Mouse (Mus musculus) hindbrain, postnatal 0 days (tissue): ENCODE data around the gene Pitpnc1. TPM values are rescaled to one million over a fixed set of nuclear protein-coding genes. Genes with fewer than 3 reads are reported as not detected.

Source experiments
- ATAC-seq: fragments of 200-750 bp; cut with Nextera tagmentation; 2 replicates; pipeline ENCODE4 v1.8.0; 2017; ENCODE audit warnings: mild to moderate bottlenecking, moderate TSS enrichment, moderate library complexity
- DNase-seq: peaks from one replicate; pipeline ENCODE4 v3.0.0-alpha.2; 2015; ENCODE audit warnings: low spot score
- H3K27ac ChIP-seq: fragments of 300-500 bp; sonication (generic); 2 replicates; pipeline ENCODE4 v1.5.1; 2014; ENCODE audit warnings: mild to moderate bottlenecking
- H3K27me3 ChIP-seq: fragments of 300-500 bp; sonication (generic); 2 replicates; pipeline ENCODE4 v1.6.1; 2014; ENCODE audit warnings: low read length, mixed read lengths; ENCODE audit not compliant: insufficient read depth
- H3K36me3 ChIP-seq: fragments of 300-500 bp; sonication (generic); 2 replicates; pipeline ENCODE4 v1.6.1; 2014; ENCODE audit warnings: low read length, mixed read lengths; ENCODE audit not compliant: insufficient read depth
- H3K4me1 ChIP-seq: fragments of 300-500 bp; sonication (generic); 2 replicates; pipeline ENCODE4 v1.6.1; 2014; ENCODE audit warnings: antibody characterized with exemption, low read length, mixed read lengths; ENCODE audit not compliant: insufficient read depth
- H3K4me2 ChIP-seq: fragments of 300-500 bp; sonication (generic); 2 replicates; pipeline ENCODE4 v1.6.1; 2014; ENCODE audit warnings: low read depth, mild to moderate bottlenecking, low read length, moderate library complexity, mixed read lengths
- H3K4me3 ChIP-seq: fragments of 300-500 bp; sonication (generic); 2 replicates; pipeline ENCODE4 v1.5.1; 2014; ENCODE audit warnings: low read length
- H3K9ac ChIP-seq: fragments of 300-500 bp; sonication (generic); replicated peaks from 2 replicates; pipeline ENCODE4 v1.6.1; 2014; ENCODE audit warnings: mild to moderate bottlenecking, low read length, moderate library complexity, mixed read lengths
- H3K9me3 ChIP-seq: fragments of 300-500 bp; sonication (generic); 2 replicates; pipeline ENCODE4 v1.6.1; 2016; ENCODE audit warnings: low read length, mixed read lengths
- CTCF ChIP-seq: IDR thresholded peaks from 2 replicates; pipeline ENCODE4 v1.5.1; 2016; ENCODE audit warnings: antibody characterized with exemption, control low read depth, low read depth
- WGBS: fragments of 180-500 bp; shearing (Covaris S2); extraction: QIAGEN DNeasy Blood & Tissue Kit; methylation state at CpG from one replicate; pipeline ENCODE4 v1.1.7; 2014; 5-methylcytosine and 5-hydroxymethylcytosine counted together
- polyA plus RNA-seq: library from polyadenylated mRNA; unstranded; fragments of >200 nt; fragmentation: Nextera tagmentation; extraction: Ambion mirVana; gene quantifications from 2 replicates; pipeline ENCODE4 v1.2.1, GENCODE M21; 2015
- total RNA-seq: library from RNA; depleted of rRNA; stranded (reverse); fragments of >200 nt; gene quantifications from 2 replicates; pipeline ENCODE4 v1.2.3, GENCODE M21; 2014

The Pitpnc1 gene
- total and polyA plus RNA-seq, 2 experiments from 2014 or later, result 42.2 to 43.6 TPM

DNA sequence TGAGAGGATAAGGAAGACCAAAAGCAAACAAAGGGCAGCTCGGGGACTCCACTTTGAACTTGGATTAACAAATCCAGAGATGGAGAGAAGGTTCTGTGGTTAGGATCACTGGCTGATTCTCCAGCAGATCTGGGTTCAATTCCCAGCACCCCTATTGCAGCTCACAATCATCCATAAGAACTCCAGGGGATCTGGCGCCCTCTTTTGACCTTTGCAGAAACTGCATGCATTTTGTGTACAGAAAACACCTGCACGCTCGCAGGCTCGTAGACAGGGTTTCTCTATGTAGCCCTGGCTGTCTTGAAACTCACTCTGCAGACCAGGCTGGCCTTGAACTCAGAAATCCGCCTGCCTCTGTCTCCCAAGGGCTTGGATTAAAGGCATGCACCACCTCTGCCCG lies 219.0 kb downstream of the Pitpnc1 start:
- Histone ChIP-seq H3K4me2 (no peak overlapping the region), H3K4me1 (no peaks in the 10 kb centered on the region), H3K27ac (no peak overlapping the region), H3K9me3 (no peaks in the 10 kb centered on the region), H3K4me3 (no peak overlapping the region), H3K27me3 (no peaks in the 10 kb centered on the region), H3K36me3 (no peaks in the 10 kb centered on the region), H3K9ac (no peak overlapping the region)
- WGBS, result 87% methylated on average over 7 of the region's 7 CpGs
- no peak for DNase-seq
- peak; percentile 21; the same call in 1 of the 2 replicates for TF ChIP-seq CTCF
- ATAC-seq, result no peak

DNA sequence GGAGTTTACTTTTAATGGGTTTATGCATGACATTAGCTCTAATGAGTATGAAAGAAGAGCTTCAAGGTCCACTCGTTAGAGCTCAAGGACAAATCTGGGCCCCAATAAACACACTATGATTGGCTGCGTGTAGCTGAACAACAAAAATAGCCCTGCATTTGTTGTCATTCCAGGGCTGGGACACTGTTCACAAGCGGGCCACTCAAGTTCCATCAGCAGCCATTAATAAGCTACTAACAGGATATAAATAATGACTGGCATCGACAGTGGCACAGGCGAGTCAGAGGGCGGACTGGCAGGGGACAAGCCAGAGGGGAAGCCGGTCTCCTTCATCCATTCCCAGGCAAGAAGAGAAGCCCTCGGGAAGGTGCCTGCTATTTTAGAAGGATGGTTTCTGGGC lies 219.6 kb downstream of the Pitpnc1 start:
- Histone ChIP-seq H3K9ac (no peak overlapping the region), H3K9me3 (no peaks in the 10 kb centered on the region), H3K27me3 (no peaks in the 10 kb centered on the region), H3K27ac (no peak overlapping the region), H3K4me3 (no peak overlapping the region), H3K36me3 (no peaks in the 10 kb centered on the region), H3K4me1 (no peaks in the 10 kb centered on the region), H3K4me2 (no peak overlapping the region)
- TF ChIP-seq CTCF, result no peak
- 93% methylated on average over 8 of the region's 8 CpGs for WGBS
- ATAC-seq (no peak), DNase-seq (no peak)

DNA sequence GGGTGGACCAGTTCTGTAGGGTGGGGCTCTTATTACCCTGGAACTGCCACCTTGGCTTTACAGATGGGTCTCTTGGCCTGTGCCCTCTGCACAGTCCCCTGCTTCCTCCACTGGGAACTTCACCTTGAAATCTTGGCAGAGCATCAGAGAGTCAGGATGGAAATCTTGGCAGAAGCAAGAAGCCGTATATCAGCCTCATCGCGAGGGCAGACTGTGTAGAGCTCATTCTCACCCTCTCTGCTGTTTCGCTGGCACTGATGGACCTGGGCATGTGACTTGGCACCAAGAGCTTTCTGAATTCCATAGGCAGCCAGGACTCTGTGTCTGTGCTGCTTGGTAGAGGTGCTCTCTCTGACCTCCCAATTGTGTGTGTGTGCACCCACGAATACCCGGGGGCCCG lies 221.7 kb downstream of the Pitpnc1 start:
- peak; percentile 84 for ATAC-seq
- no peaks in the 10 kb centered on the region for H3K4me1 ChIP-seq
- H3K9ac ChIP-seq, result no peak overlapping the region
- H3K4me3 ChIP-seq, result no peak overlapping the region
- 49% methylated on average over 7 of the region's 7 CpGs for WGBS
- H3K27me3 ChIP-seq, result no peaks in the 10 kb centered on the region
- DNase-seq, result peak; percentile 76
- H3K4me2 ChIP-seq, result no peak overlapping the region
- no peaks in the 10 kb centered on the region for H3K36me3 ChIP-seq
- no peak for TF ChIP-seq CTCF
- peak overlapping the region; percentile 48; the same call in 1 of the 2 replicates for H3K27ac ChIP-seq
- no peaks in the 10 kb centered on the region for H3K9me3 ChIP-seq

DNA sequence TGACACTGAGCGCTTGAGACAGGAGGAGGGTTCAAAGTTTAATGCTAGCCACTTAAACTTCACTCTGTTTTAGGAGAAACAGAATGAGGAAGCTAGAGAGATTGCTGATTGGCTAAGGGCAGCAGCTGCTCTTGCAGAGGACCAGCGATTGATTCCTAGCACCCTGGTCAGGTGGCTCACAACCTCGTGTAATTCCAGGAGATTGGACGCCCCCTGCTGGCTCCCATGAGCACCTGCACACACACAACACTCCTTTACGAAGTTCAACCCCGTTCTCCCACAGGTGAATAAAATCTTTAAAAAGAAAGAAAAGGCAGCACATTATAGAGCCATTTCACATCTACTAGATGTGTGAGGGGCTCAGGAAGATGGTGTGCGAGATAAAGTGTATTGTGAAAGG lies 224.8 kb downstream of the Pitpnc1 start:
- H3K4me3 ChIP-seq, result no peak overlapping the region
- no peak for DNase-seq
- H3K27me3 ChIP-seq, result no peaks in the 10 kb centered on the region
- no peaks in the 10 kb centered on the region for H3K9me3 ChIP-seq
- 94% methylated on average over 7 of the region's 7 CpGs for WGBS
- no peak for ATAC-seq
- H3K4me1 ChIP-seq, result no peaks in the 10 kb centered on the region; the same call in 1 of the 2 replicates
- no peak overlapping the region for H3K9ac ChIP-seq
- TF ChIP-seq CTCF, result no peak
- no peak overlapping the region for H3K27ac ChIP-seq
- H3K4me2 ChIP-seq, result no peak overlapping the region
- no peaks in the 10 kb centered on the region for H3K36me3 ChIP-seq

DNA sequence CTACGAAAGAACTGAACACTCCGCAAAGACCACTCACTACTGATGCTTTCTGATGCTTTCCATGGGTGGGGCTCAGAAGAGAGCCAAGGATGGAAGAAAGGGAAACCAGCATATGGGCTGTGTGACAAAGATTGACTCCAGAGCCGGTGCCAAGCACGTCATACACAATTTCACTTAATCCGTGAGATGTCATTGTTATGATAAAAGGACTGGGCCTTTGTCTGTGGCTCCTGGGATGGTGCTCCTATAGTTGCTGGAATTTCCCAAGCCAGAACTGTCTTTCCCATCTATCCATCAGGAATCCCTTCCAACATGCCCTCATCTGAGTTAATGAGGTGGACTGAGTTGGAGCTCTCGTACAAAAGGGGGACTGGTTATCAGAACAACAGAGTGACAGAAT lies 227.4 kb downstream of the Pitpnc1 start:
- WGBS, result 38% methylated on average over 6 of the region's 6 CpGs
- TF ChIP-seq CTCF, result no peak
- H3K9ac ChIP-seq, result no peak overlapping the region

DNA sequence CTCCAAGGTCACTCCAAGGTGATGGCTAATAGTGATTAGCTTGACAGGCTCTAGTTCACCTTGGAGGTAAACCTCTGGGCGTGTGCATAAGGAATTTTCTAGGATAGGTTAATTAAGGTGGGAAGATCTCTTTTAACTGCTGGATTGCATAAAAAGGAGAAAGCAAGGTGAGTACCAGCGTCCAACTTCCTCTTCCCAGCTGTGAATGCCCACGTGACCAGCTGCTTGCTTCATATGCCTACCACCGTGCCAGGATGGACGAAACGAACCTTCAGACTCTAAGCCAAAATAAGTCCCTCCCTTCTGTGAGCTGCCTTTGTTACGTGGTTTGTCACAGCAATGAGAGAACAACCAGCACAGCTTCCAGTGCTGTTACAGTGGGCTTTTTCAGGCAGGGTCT lies 228.8 kb downstream of the Pitpnc1 start:
- Histone ChIP-seq H3K4me1 (no peaks in the 10 kb centered on the region; the same call in 1 of the 2 replicates), H3K4me3 (no peak overlapping the region), H3K36me3 (no peaks in the 10 kb centered on the region), H3K9me3 (no peaks in the 10 kb centered on the region), H3K9ac (no peak overlapping the region), H3K27me3 (no peaks in the 10 kb centered on the region), H3K4me2 (no peak overlapping the region), H3K27ac (no peak overlapping the region)
- WGBS, result 66% methylated on average over 7 of the region's 7 CpGs
- no peak for TF ChIP-seq CTCF
- no peak for DNase-seq
- ATAC-seq, result no peak

More for the DNA sequence above, 227.4 kb downstream of the Pitpnc1 start:
- no peak for ATAC-seq
- Histone ChIP-seq H3K36me3 (no peaks in the 10 kb centered on the region), H3K4me2 (no peak overlapping the region), H3K27ac (no peak overlapping the region), H3K4me1 (no peaks in the 10 kb centered on the region; the same call in 1 of the 2 replicates), H3K4me3 (no peak overlapping the region), H3K27me3 (no peaks in the 10 kb centered on the region), H3K9me3 (no peaks in the 10 kb centered on the region)
- no peak for DNase-seq

DNA sequence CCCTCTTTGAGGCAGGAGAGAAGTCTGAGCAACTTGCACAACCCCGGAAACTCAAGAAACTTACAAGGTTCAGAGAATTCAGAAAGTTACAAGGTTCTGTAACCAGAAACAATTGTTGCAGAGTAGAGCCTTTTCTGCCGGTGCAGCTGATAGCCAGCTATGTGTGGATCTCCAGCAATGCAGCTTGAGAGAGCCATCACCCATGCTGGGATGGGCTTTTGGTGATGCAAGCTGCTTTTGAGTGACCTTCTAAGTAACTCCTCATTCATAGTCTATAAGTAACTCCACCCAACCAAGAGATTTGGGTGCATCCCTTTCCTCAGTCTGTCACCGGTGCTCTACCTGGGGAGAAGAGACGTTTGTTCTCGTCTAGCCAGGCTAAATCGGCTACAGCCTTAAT lies 232.0 kb downstream of the Pitpnc1 start:
- Histone ChIP-seq H3K4me2 (no peak overlapping the region), H3K36me3 (no peaks in the 10 kb centered on the region), H3K9me3 (no peaks in the 10 kb centered on the region), H3K4me3 (no peak overlapping the region), H3K27me3 (no peaks in the 10 kb centered on the region), H3K9ac (no peak overlapping the region), H3K4me1 (no peaks in the 10 kb centered on the region; the same call in 1 of the 2 replicates), H3K27ac (no peak overlapping the region)
- no peak for TF ChIP-seq CTCF
- WGBS, result 92% methylated on average over 6 of the region's 6 CpGs
- DNase-seq (no peak), ATAC-seq (no peak)
